Mouse (Mus musculus) ES-E14 (cell line): ENCODE results near the gene Gm11564. TPM values are rescaled to one million over a fixed set of nuclear protein-coding genes. Genes with fewer than 3 reads are reported as not detected.
"Not testable (repeated sequence)": the region's sequence is repeated elsewhere in the genome, so short reads cannot be mapped to it uniquely, and the experiment has no call there.

Experiments used
- DNase-seq: peaks from one replicate; pipeline ENCODE4 v3.0.0-alpha.2; 2013; ENCODE audit warnings: low read depth, low spot score
- H3K27ac ChIP-seq: 2 replicates; pipeline ENCODE4 v1.5.1; 2012; ENCODE audit warnings: low read depth, mild to moderate bottlenecking, low read length, moderate library complexity, mixed read lengths; ENCODE audit not compliant: poor library complexity, insufficient read depth, severe bottlenecking
- H3K36me3 ChIP-seq: 2 replicates; pipeline ENCODE4 v1.6.1; 2012; ENCODE audit warnings: mild to moderate bottlenecking, low read length, moderate library complexity, mixed read lengths; ENCODE audit not compliant: control insufficient read depth, poor library complexity, insufficient read depth, severe bottlenecking
- H3K4me1 ChIP-seq, 2 experiments: fragments of 150-350 bp in 1 of 2; sonication (generic) in 1 of 2; 2 replicates each; pipeline ENCODE4 v1.6.1; 2012; ENCODE audit warnings: low read length in 2 of 2, mild to moderate bottlenecking in 1 of 2, mixed read lengths in 1 of 2; ENCODE audit not compliant: control insufficient read depth in 2 of 2, insufficient read depth in 2 of 2, poor library complexity in 1 of 2
- H3K4me3 ChIP-seq, 2 experiments: fragments of 150-350 bp in 1 of 2; sonication (generic) in 1 of 2; 2 replicates each; pipeline ENCODE4 v1.5.1; 2012; ENCODE audit warnings: low read length in 2 of 2, low read depth in 1 of 2, mild to moderate bottlenecking in 1 of 2, mixed read lengths in 1 of 2; ENCODE audit not compliant: insufficient read depth in 1 of 2, poor library complexity in 1 of 2, severe bottlenecking in 1 of 2
- H3K9ac ChIP-seq: 2 replicates; pipeline ENCODE4 v1.6.1; 2012; ENCODE audit warnings: low read depth, mild to moderate bottlenecking, low read length, mixed read lengths; ENCODE audit not compliant: poor library complexity, insufficient read depth, severe bottlenecking
- H3K9me3 ChIP-seq: fragments of 150-350 bp; sonication (generic); 2 replicates; pipeline ENCODE4 v1.6.1; 2012; ENCODE audit warnings: low read depth, mild to moderate bottlenecking, low read length; ENCODE audit not compliant: control insufficient read depth, insufficient read depth
- CHD2 ChIP-seq: IDR thresholded peaks from 2 replicates; pipeline ENCODE4 v1.6.1; 2014; ENCODE audit warnings: mild to moderate bottlenecking, low read depth, low read length, inconsistent platforms
- HCFC1 ChIP-seq: IDR thresholded peaks from 2 replicates; pipeline ENCODE4 v1.6.1; 2012; ENCODE audit warnings: low read length, inconsistent platforms, borderline replicate concordance; ENCODE audit not compliant: insufficient read depth
- MAFK ChIP-seq: IDR thresholded peaks from 2 replicates; pipeline ENCODE4 v1.6.1; 2014; ENCODE audit warnings: mild to moderate bottlenecking, low read depth, low read length, inconsistent platforms; ENCODE audit not compliant: insufficient read depth
- ZC3H11A ChIP-seq: IDR thresholded peaks from 2 replicates; pipeline ENCODE4 v1.6.1; 2012; ENCODE audit warnings: low read depth, mild to moderate bottlenecking, inconsistent platforms, low read length, borderline replicate concordance
- ZNF384 ChIP-seq: IDR thresholded peaks from 2 replicates; pipeline ENCODE4 v1.6.1; 2012; ENCODE audit warnings: low read depth, low read length, inconsistent platforms
- in situ Hi-C, 2 experiments: fragments of 600-800 bp; cut with MboI; formaldehyde crosslinking; loops; one replicate each; pipeline ENCODE4 v1.15.1; 2025; ENCODE audit warnings: low sequenced_read_pairs in 2 of 2, inconsistent platforms in 1 of 2; ENCODE audit not compliant: unreplicated experiment in 2 of 2
- total RNA-seq: library from RNA; depleted of rRNA; stranded (reverse); fragments of 300-350 nt; gene quantifications from 2 replicates; pipeline ENCODE4 v1.2.3, GENCODE M21; 2012

The Gm11564 gene
- total RNA-seq, 1 experiment, result 0.89 TPM

DNA sequence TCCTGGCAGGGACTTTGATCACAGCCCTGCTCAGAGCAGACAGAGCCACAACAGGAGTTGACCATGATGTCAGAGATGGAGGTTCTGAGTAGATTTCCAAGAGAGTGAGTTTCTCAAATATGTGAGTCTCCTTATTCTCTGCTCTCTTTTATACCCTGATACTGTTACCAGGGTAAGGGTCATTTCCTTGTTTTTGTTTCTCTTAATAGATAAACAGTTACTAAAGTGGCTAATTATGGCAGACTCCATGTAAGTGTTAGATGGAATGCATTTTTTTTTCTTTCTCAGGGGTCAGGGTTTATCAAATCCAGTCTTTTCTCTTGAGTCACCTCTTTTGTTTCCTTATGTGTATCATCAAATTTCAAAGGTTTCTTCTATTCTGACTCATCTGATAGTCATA, 36.0 kb upstream of the Gm11564 start, which contains the start of gene Krtap4-16:
Gene Krtap4-16 (minus strand): TSS at position 101 of the 400 bp plus-strand sequence.
- Histone ChIP-seq H3K9me3 (no peaks in the 10 kb centered on the region), H3K27ac (no peak within 1 kb of the TSS), H3K36me3 (no peaks in the 10 kb centered on the region), H3K4me3 (no peak within 1 kb of the TSS), H3K4me1 (no peaks in the 10 kb centered on the region), H3K9ac (no peak within 1 kb of the TSS)
- in situ Hi-C loops, result no loop called here
- no peak for DNase-seq
- no peak for TF ChIP-seq CHD2
- TF ChIP-seq ZC3H11A, result no peak
- TF ChIP-seq HCFC1, result no peak
- TF ChIP-seq MAFK, result no peak
- no peak for TF ChIP-seq ZNF384

- Histone ChIP-seq H3K4me3 (no peak overlapping the region), H3K9me3 (no peaks in the 10 kb centered on the region), H3K4me1 (no peaks in the 10 kb centered on the region), H3K36me3 (no peaks in the 10 kb centered on the region), H3K27ac (no peak overlapping the region), H3K9ac (no peak overlapping the region)
- TF ChIP-seq HCFC1 (no peak), ZC3H11A (no peak)
- no peak for DNase-seq
- in situ Hi-C loops, result no loop called here
Measured at GRCm38 (mm10) chr11:99846746-99847145, 31.3 kb upstream of the Gm11564 start.

- TF ChIP-seq HCFC1 (no peak), ZNF384 (no peak), ZC3H11A (no peak), CHD2 (no peak), MAFK (no peak)
- Histone ChIP-seq H3K27ac (no peak overlapping the region), H3K9me3 (no peaks in the 10 kb centered on the region), H3K36me3 (no peaks in the 10 kb centered on the region), H3K4me3 (no peak overlapping the region), H3K9ac (no peak overlapping the region), H3K4me1 (no peaks in the 10 kb centered on the region)
- in situ Hi-C loops, result no loop called here
- DNase-seq, result no peak
Measured at GRCm38 (mm10) chr11:99842185-99842584, 26.7 kb upstream of the Gm11564 start.

DNA sequence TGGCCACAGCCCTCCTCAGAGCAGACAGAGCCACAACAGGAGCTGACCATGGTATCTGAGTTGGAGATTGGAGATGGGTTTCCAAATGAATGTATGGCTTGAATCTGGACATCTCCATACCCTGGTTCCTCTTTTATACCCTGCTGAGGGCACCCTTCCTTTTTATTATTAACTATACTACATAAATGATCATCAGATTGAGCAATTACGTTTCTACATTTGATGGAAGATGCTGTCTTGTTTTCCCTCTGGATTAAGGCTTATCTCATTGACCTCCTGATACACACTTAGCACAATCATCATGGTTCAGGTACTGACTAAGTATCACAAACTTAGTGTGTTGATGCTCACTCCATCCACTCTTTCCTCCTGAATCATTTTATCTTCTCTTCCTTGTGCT, 22.5 kb upstream of the Gm11564 start, which contains the start of gene 2300003K06Rik:
Gene 2300003K06Rik (minus strand): TSS at position 101 of the 400 bp plus-strand sequence.
- Histone ChIP-seq H3K9me3 (no peaks in the 10 kb centered on the region), H3K9ac (no peak within 1 kb of the TSS), H3K4me1 (no peaks in the 10 kb centered on the region), H3K27ac (no peak within 1 kb of the TSS; the same call in 1 of the 2 replicates), H3K4me3 (no peak within 1 kb of the TSS), H3K36me3 (no peaks in the 10 kb centered on the region)
- TF ChIP-seq ZNF384, result no peak
- in situ Hi-C loops, result no loop called here
- DNase-seq, result no peak

- H3K4me1 ChIP-seq, H3K9me3 ChIP-seq, H3K36me3 ChIP-seq, H3K27ac ChIP-seq, H3K4me3 ChIP-seq, H3K9ac ChIP-seq, in situ Hi-C loops, DNase-seq: not testable (repeated sequence)
Measured at GRCm38 (mm10) chr11:99809792-99810191, 5.7 kb downstream of the Gm11564 start, which contains the start of gene Krtap4-13. Gene Krtap4-13 (minus strand): TSS chr11:99809892.

- DNase-seq, H3K27ac ChIP-seq, in situ Hi-C loops, H3K36me3 ChIP-seq, H3K4me1 ChIP-seq, H3K9ac ChIP-seq, H3K4me3 ChIP-seq, H3K9me3 ChIP-seq: not testable (repeated sequence)
Measured at GRCm38 (mm10) chr11:99804346-99804745, 11.1 kb downstream of the Gm11564 start, which contains the start of gene Gm11554. Gene Gm11554 (minus strand): TSS chr11:99804446.

GRCm38 (mm10) chr11:99798832-99799231, 16.6 kb downstream of the Gm11564 start, which contains the start of gene Gm11569:
Gene Gm11569 (minus strand): TSS chr11:99798932.
- H3K4me1 ChIP-seq, DNase-seq, H3K36me3 ChIP-seq, H3K4me3 ChIP-seq, H3K9me3 ChIP-seq, in situ Hi-C loops, H3K27ac ChIP-seq, H3K9ac ChIP-seq: not testable (repeated sequence)
